Mouse (Mus musculus) thymus, adult 2 months (tissue): ENCODE results near the gene Map4k3. TPM values are rescaled to one million over a fixed set of nuclear protein-coding genes. Genes with fewer than 3 reads are reported as not detected.

Experiments
- DNase-seq: peaks from one replicate; pipeline ENCODE4 v3.0.0; 2021
- H3K27ac ChIP-seq: fragments of 200-500 bp; 2 replicates; pipeline ENCODE4 v1.5.1; 2012; ENCODE audit warnings: low read length, control low read depth; ENCODE audit not compliant: control insufficient read depth, insufficient read depth
- H3K27me3 ChIP-seq: fragments of 200-500 bp; 2 replicates; pipeline ENCODE4 v1.6.1; 2012; ENCODE audit warnings: mild to moderate bottlenecking, low read length, moderate library complexity, mixed read lengths; ENCODE audit not compliant: control insufficient read depth, insufficient read depth
- H3K36me3 ChIP-seq: fragments of 200-500 bp; 2 replicates; pipeline ENCODE4 v1.6.1; 2012; ENCODE audit warnings: mild to moderate bottlenecking, low read length, moderate library complexity; ENCODE audit not compliant: control insufficient read depth, insufficient read depth
- H3K4me1 ChIP-seq: fragments of 200-500 bp; replicated peaks from 2 replicates; pipeline ENCODE4 v1.6.1; 2012; ENCODE audit warnings: low read length; ENCODE audit not compliant: control insufficient read depth, insufficient read depth
- H3K4me3 ChIP-seq: fragments of 200-500 bp; 2 replicates; pipeline ENCODE4 v1.5.1; 2012; ENCODE audit warnings: mild to moderate bottlenecking, low read length, control low read depth, moderate library complexity; ENCODE audit not compliant: control insufficient read depth, insufficient read depth
- CTCF ChIP-seq: fragments of 200-500 bp; IDR thresholded peaks from 2 replicates; pipeline ENCODE4 v1.5.1; 2012; ENCODE audit warnings: mild to moderate bottlenecking, control low read depth, low read length, moderate library complexity, borderline replicate concordance; ENCODE audit not compliant: control insufficient read depth, poor library complexity, insufficient read depth; ENCODE audit errors: extremely low read depth
- POLR2A ChIP-seq: fragments of 200-500 bp; IDR thresholded peaks from 2 replicates; pipeline ENCODE4 v1.6.1; 2012; ENCODE audit warnings: mild to moderate bottlenecking, low read length, control low read depth, moderate library complexity; ENCODE audit not compliant: control insufficient read depth, poor library complexity, insufficient read depth; ENCODE audit errors: extremely low read depth
- WGBS: fragments of 180-500 bp; shearing (Covaris S2); methylation state at CpG from one replicate; pipeline ENCODE4 v1.1.7; 2018; 5-methylcytosine and 5-hydroxymethylcytosine counted together
- polyA plus RNA-seq: library from polyadenylated mRNA; depleted of rRNA; stranded (reverse); fragments of >200 nt; gene quantifications from 2 replicates; pipeline ENCODE4 v1.2.3, GENCODE M21; 2012

The Map4k3 gene
- polyA plus RNA-seq, 1 experiment, result 5.9 TPM

GRCm38 (mm10) chr17:80631028-80631427 is 97.3 kb downstream of the Map4k3 start:
- no peak for TF ChIP-seq CTCF
- TF ChIP-seq POLR2A, result no peak
- Histone ChIP-seq H3K4me3 (no peak overlapping the region), H3K4me1 (no peaks in the 10 kb centered on the region), H3K36me3 (no peaks in the 10 kb centered on the region), H3K27me3 (no peaks in the 10 kb centered on the region), H3K27ac (no peak overlapping the region)
- WGBS, result 97% methylated on average over 3 of the region's 3 CpGs
- no peak for DNase-seq

- H3K4me3 ChIP-seq, result no peak overlapping the region
- H3K27me3 ChIP-seq, result no peaks in the 10 kb centered on the region
- no peak for DNase-seq
- no peak overlapping the region for H3K27ac ChIP-seq
- H3K4me1 ChIP-seq, result no peaks in the 10 kb centered on the region
- H3K36me3 ChIP-seq, result no peaks in the 10 kb centered on the region
- no peak for TF ChIP-seq CTCF
- no peak for TF ChIP-seq POLR2A
Measured at GRCm38 (mm10) chr17:80624979-80625378, 103.3 kb downstream of the Map4k3 start.

DNA sequence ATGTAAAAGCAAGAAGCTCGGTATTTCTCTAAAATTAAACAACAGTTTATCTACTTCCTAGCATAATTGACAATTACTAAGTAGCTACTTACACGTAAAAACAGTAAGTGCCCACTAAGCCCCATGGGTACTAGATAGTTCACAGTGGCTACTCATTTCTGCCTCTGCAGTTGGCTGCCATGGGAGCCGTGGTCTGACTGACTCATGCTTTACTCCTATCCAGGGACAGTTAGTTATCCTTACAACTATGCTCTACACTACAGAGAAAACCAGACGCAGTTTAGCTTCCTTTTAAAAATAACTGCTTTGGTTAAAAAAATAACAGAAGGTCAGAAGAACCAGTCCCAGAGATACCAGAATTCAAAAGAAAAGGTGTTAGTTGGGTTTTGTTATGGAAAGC is 106.6 kb downstream of the Map4k3 start:
- TF ChIP-seq CTCF, result no peak
- TF ChIP-seq POLR2A, result no peak
- Histone ChIP-seq H3K4me1 (no peaks in the 10 kb centered on the region), H3K27ac (no peak overlapping the region), H3K4me3 (no peak overlapping the region), H3K36me3 (no peaks in the 10 kb centered on the region), H3K27me3 (no peaks in the 10 kb centered on the region)
- 96% methylated on average over 4 of the region's 4 CpGs for WGBS
- DNase-seq, result no peak

DNA sequence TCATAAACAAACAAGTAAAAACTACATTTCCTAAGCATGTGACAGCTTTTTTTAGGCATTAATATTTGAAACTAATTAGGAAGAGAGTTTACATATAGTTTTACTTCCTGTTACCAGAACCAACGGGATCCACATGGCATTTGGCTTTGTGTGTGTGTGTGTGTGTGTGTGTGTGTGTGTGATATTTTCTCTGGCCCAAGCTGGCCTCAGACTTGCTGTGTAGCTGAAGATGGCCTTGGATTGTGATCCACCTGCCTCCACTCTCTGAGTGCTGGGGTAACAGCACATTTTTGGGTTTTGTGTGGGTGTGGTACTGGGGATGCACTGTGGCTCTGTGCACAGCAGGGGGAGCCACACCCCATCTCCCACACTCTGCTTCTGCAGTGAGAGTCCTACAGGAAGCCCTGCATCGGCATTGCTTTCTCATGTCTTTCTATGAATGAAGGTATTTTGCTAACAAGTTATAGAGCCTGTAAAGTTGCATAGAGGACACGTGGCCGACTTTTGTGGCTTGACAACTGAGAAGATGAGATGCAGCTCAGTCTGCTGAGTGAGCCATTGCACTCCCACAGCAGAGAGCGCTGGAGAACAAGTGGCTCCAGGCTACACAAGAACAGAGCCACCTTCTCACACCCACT is 107.4 kb downstream of the Map4k3 start:
- H3K27me3 ChIP-seq, result no peaks in the 10 kb centered on the region
- peak; percentile 87 for TF ChIP-seq CTCF
- TF ChIP-seq POLR2A, result no peak
- WGBS, result 46% methylated on average over 5 of the region's 5 CpGs
- H3K4me3 ChIP-seq, result no peak overlapping the region
- H3K36me3 ChIP-seq, result no peaks in the 10 kb centered on the region
- H3K4me1 ChIP-seq, result no peaks in the 10 kb centered on the region
- no peak overlapping the region for H3K27ac ChIP-seq
- peak; percentile 63 for DNase-seq

- Histone ChIP-seq H3K4me3 (no peak overlapping the region), H3K27ac (no peak overlapping the region), H3K27me3 (no peaks in the 10 kb centered on the region), H3K36me3 (no peaks in the 10 kb centered on the region), H3K4me1 (no peaks in the 10 kb centered on the region)
- DNase-seq, result no peak
- WGBS, result 98% methylated on average over 13 of the region's 13 CpGs
- TF ChIP-seq CTCF, result no peak
- TF ChIP-seq POLR2A, result no peak
Measured at GRCm38 (mm10) chr17:80619556-80619955, 108.7 kb downstream of the Map4k3 start.

DNA sequence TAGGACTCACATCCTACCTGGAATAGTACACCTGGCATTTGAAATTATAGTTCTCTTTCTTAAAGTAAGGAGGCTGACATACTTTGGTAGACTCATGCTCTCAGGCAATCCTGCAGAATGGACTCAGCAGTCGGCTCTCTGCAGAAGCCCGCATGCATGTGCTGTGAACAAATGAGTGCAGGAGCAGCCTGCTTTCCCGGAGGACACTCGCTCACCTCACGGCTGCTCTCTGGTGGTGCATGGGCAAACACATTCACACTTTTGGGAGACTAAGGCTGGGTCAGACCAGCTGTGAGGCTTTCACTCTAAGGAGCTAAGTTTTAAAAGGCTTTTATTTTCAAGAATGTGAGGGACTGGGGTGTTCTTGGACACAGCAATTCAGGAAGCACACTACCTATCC is 109.4 kb downstream of the Map4k3 start:
- 97% methylated on average over 5 of the region's 5 CpGs for WGBS
- Histone ChIP-seq H3K27ac (no peak overlapping the region), H3K4me3 (no peak overlapping the region), H3K4me1 (no peaks in the 10 kb centered on the region), H3K36me3 (no peaks in the 10 kb centered on the region), H3K27me3 (no peaks in the 10 kb centered on the region)
- TF ChIP-seq POLR2A (no peak), CTCF (no peak)
- DNase-seq, result no peak

DNA sequence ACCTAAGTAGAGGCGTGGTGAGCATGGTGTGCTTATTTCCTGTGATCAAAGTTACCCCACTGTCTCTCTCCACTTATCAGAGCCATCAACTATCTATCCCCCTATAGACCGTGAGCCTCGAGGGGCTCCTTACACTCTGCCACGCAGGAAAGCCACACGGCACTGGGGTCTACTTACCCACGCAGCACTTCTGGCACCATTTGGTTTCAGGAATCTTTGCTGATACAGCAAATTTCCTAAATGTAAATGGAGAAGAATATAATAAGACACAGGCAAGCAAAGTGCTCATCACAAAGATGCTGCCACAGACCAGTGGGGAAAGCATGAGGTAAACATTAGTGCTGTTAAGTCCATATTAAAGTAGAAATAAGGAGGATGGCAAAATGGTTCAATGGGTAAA is 124.5 kb downstream of the Map4k3 start:
- TF ChIP-seq CTCF (no peak), POLR2A (no peak)
- no peak overlapping the region for H3K27ac ChIP-seq
- H3K36me3 ChIP-seq, result peaks cover 10% of the 10 kb centered on the region; the same call in 1 of the 2 replicates
- WGBS, result 48% methylated on average over 6 of the region's 6 CpGs
- H3K27me3 ChIP-seq, result no peaks in the 10 kb centered on the region
- H3K4me3 ChIP-seq, result no peak overlapping the region
- no peaks in the 10 kb centered on the region for H3K4me1 ChIP-seq
- DNase-seq, result no peak
